Mouse (Mus musculus): ENCODE results near the gene Exph5. TPM values are rescaled to one million over a fixed set of nuclear protein-coding genes. Genes with fewer than 3 reads are reported as not detected.

Exph5 gene
- polyA plus RNA-seq, 1 experiment = 2.6 TPM

DNA sequence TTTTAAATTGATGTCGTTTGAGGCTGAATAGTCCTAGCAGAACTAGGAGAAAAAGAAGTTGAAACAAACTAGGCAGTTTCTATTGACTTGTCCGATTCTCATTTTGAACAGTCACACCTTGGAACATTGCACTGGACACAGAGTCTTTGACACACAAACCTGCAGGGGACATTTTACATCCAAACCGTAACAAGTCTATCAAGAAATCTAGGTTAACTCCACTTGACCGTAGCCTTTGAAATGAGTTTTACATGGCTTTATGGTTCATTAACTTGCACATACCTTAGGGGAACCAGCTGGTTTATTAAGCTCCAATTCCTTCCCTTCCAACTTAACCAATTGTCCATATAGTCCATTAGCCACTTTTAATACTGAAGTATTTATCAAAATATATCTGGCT lies 99.2 kb downstream of the Exph5 start:
- 85% methylated on average over 4 of the region's 4 CpGs for WGBS
- DNase-seq (ENCODE audit: low read depth, low spot score) = no peak

- no peak for DNase-seq (ENCODE audit: low read depth, low spot score)
- 53% methylated on average over 8 of the region's 8 CpGs for WGBS
Observed at GRCm38 (mm10) chr9:53401146-53401545, 99.7 kb downstream of the Exph5 start.

DNA sequence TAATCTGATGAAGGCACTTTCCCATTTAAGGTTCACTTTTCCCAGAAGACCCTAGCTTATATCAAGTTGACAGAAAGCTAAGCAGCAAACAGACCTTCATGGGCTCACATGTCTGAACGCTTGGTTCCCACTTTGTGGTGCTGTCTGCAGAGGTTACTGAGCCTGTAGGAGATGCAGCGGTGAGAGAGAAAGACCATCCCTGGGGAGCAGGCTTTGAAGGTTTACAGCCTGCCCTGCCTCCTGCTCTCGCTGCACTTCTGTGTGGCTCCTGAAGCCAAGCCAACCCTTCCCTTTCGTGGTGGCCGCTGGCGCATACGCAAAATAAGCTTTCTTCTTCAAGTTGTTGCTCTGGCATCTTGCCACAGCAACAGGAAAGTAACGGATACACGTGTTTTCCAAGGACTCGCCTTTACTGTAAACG lies 100.8 kb downstream of the Exph5 start, which contains the start of gene 4930550C14Rik:
TSS of gene 4930550C14Rik (plus strand) at position 35 of the 421 bp plus-strand sequence.
- no peak for DNase-seq (ENCODE audit: low read depth, low spot score)

GRCm38 (mm10) chr9:53402991-53403390 lies 101.5 kb downstream of the Exph5 start:
- no peak for DNase-seq (ENCODE audit: low read depth, low spot score)
- WGBS = 60% methylated on average over 8 of the region's 8 CpGs

More for the DNA sequence above, 100.8 kb downstream of the Exph5 start, which contains the start of gene 4930550C14Rik:
- WGBS = 2% methylated on average over 11 of the region's 11 CpGs

GRCm38 (mm10) chr9:53404050-53404752 lies 102.7 kb downstream of the Exph5 start:
- whole genome bisulfite sequencing = 86% methylated on average over 6 of the region's 6 CpGs

DNA sequence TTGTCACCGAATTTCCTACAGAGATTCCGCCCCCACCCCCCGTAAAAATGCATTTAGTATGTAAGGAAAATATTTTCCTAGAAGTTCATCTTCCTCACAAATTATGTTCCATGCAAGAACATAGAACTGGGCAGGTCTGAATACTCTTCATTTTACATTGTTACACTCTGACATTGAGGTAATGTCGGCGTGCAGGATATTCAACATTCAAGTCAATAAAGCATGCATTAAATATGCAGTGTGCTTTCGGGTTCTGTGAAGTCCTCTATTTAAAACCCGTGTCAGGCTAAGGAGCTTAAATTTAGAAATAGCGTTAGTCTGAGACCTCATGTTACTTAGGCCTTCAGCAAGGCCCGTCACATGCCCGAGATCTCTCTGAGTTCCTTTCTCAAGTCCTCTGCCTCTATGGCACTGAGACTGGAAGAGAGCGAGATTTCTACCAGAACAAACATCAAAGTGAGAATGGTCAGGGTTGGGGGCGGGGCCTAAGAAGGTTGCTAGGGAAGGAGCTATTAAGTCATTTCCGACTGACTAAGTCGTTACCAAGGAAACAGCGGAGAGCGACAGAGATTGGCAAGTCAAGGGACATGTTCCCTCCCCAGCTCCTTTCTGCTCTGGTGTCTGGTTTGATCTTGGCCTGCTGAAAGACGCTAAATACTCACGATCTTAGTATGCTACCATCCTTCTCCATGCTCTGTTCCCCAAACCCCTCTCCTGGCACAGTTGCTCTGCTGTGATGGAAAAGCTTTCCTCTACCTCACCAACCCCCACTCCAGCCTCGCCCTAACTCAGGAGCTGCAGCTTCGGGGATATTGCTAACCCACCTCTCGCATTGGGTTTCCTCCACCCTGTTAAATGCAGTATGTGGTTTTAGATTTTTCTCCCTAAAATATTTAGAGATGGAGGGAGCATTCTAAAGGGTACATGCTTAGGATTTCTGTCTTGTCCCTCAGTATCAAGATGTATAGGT lies 103.6 kb downstream of the Exph5 start:
- 36% methylated on average over 21 of the region's 21 CpGs for whole genome bisulfite sequencing
- DNase-seq (ENCODE audit: low read depth, low spot score) = no peak

More at GRCm38 (mm10) chr9:53404050-53404752, 102.7 kb downstream of the Exph5 start:
- DNase-seq (ENCODE audit: low read depth, low spot score) = no peak

GRCm38 (mm10) chr9:53408548-53408947 lies 107.1 kb downstream of the Exph5 start:
- no peak for DNase-seq (ENCODE audit: low read depth, low spot score)
- 36% methylated on average over 4 of the region's 4 CpGs for WGBS

GRCm38 (mm10) chr9:53408953-53409361 lies 107.5 kb downstream of the Exph5 start:
- peak; percentile 48 for DNase-seq (ENCODE audit: low read depth, low spot score)
- 31% methylated on average over 2 of the region's 2 CpGs for WGBS

- no peak for DNase-seq (ENCODE audit: low read depth, low spot score)
- WGBS = 76% methylated on average over 3 of the region's 3 CpGs
Observed at GRCm38 (mm10) chr9:53409427-53409826, 108.0 kb downstream of the Exph5 start.

GRCm38 (mm10) chr9:53422133-53422896 lies 120.8 kb downstream of the Exph5 start:
- no peak for DNase-seq (ENCODE audit: low read depth, low spot score)
- WGBS = 50% methylated on average over 9 of the region's 9 CpGs

DNA sequence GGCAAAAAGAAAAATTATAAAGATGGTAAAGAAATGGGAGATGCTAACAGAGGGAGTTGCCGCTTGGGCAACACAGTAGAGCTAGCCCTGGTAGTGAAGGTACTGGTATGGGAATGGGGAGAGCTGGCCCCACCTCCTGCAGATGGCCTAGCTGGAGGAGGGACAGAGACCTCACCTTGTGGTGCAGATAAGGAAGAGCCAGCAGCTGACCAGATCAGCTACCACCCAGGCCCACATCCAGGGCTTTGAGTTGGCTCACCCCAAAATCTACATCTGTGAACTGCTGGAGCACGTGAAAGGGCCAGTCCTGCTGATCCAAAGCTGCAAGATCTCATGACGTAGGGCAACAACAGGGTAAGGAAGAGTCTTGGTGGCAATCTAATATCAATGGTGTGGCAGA lies 125.3 kb downstream of the Exph5 start:
- WGBS = 91% methylated on average over 3 of the region's 3 CpGs
- no peak for DNase-seq (ENCODE audit: low read depth, low spot score)

Other genes with a start within 250 kb of the Exph5 start
- 1.7 and 2.4 TPM in 2 replicates for gene Ddx10, start 53.6 kb upstream of the Exph5 start, polyA plus RNA-seq (2012; rRNA removed)
- 2.6 and 3.6 TPM in 2 replicates for gene Kdelc2, start 82.4 kb downstream of the Exph5 start, polyA plus RNA-seq (2012; rRNA removed)
- 0.12 TPM in 1 of 2 replicates, not detected in the other for gene 4930550C14Rik, start 100.7 kb downstream of the Exph5 start, polyA plus RNA-seq (2012; rRNA removed)
- gene Atm, start 235.1 kb downstream of the Exph5 start, polyA plus RNA-seq (2012; rRNA removed) = 0.84 and 1.9 TPM in 2 replicates
- 1.1 and 2.6 TPM in 2 replicates for gene Npat, start 235.4 kb downstream of the Exph5 start, polyA plus RNA-seq (2012; rRNA removed)

All from large intestine, adult 2 months (tissue).